Mouse (Mus musculus): ENCODE measurements around the gene Gimap9.

Gimap9 gene

GRCm38 (mm10) chr6:48689320-48689719 lies 13.4 kb downstream of the Gimap9 start:
- DNase-seq (ENCODE audit: low spot score in 2 of 2) = no peak

GRCm38 (mm10) chr6:48692962-48693361 lies 17.0 kb downstream of the Gimap9 start:
- no peak for DNase-seq (ENCODE audit: low spot score in 2 of 2)

GRCm38 (mm10) chr6:48696830-48697554 lies 21.1 kb downstream of the Gimap9 start:
- DNase-seq (ENCODE audit: low spot score in 2 of 2) = no peak

GRCm38 (mm10) chr6:48697555-48697930 lies 21.6 kb downstream of the Gimap9 start:
- no peak for DNase-seq (ENCODE audit: low spot score in 2 of 2)

GRCm38 (mm10) chr6:48698066-48698856 lies 22.3 kb downstream of the Gimap9 start:
- no peak for DNase-seq (ENCODE audit: low spot score in 2 of 2)

GRCm38 (mm10) chr6:48698888-48699287 lies 23.0 kb downstream of the Gimap9 start:
- no peak for DNase-seq (ENCODE audit: low spot score in 2 of 2)

- DNase-seq (ENCODE audit: low spot score in 2 of 2) = no peak
These were observed 24.5 kb downstream of the Gimap9 start for GRCm38 (mm10) chr6:48700251-48701075.

- no peak for DNase-seq (ENCODE audit: low spot score in 2 of 2)
These were observed 26.2 kb downstream of the Gimap9 start for GRCm38 (mm10) chr6:48702146-48702545.

GRCm38 (mm10) chr6:48702601-48703000 lies 26.7 kb downstream of the Gimap9 start:
- DNase-seq (ENCODE audit: low spot score in 2 of 2) = no peak

- DNase-seq (ENCODE audit: low spot score in 2 of 2) = no peak
These were observed 28.2 kb downstream of the Gimap9 start for GRCm38 (mm10) chr6:48704146-48704545.

GRCm38 (mm10) chr6:48706130-48706529 lies 30.2 kb downstream of the Gimap9 start:
- DNase-seq (ENCODE audit: low spot score in 2 of 2) = no peak

- DNase-seq (ENCODE audit: low spot score in 2 of 2) = peak in 1 of 2 experiments; percentile 30
These were observed 42.5 kb downstream of the Gimap9 start, which contains the start of the genes Gm28053 and Gimap7 for GRCm38 (mm10) chr6:48718455-48718854. TSS of gene Gm28053 (plus strand) at chr6:48718607. TSS of gene Gimap7 (plus strand) at chr6:48718621.

GRCm38 (mm10) chr6:48720326-48720725 lies 44.4 kb downstream of the Gimap9 start:
- peak in 1 of 2 experiments; percentile 54 for DNase-seq (ENCODE audit: low spot score in 2 of 2)

- peak in 1 of 2 experiments; percentile 52 for DNase-seq (ENCODE audit: low spot score in 2 of 2)
These were observed 47.5 kb downstream of the Gimap9 start for GRCm38 (mm10) chr6:48723468-48723867.

- DNase-seq (ENCODE audit: low spot score in 2 of 2) = no peak
These were observed 49.5 kb downstream of the Gimap9 start for GRCm38 (mm10) chr6:48725476-48725875.

- DNase-seq (ENCODE audit: low spot score in 2 of 2) = no peak
These were observed 51.8 kb downstream of the Gimap9 start for GRCm38 (mm10) chr6:48727761-48728160.
